Mouse (Mus musculus) G1E (cell line): ENCODE measurements at regions not wholly inside any gene's neighbourhood (a gene's known extent, or its start where the extent isn't known, plus 50 kb on each side); places are given as distances from the start of the nearest gene placed in this dataset.

ENCODE experiments used
- ATAC-seq: 2 replicates; pipeline ENCODE4 v1.8.0; 2016; ENCODE audit warnings: mild to moderate bottlenecking; ENCODE audit not compliant: insufficient number of reproducible peaks, poor library complexity, low FRiP score, severe bottlenecking; ENCODE audit errors: extremely low read depth
- DNase-seq: peaks from one replicate; pipeline ENCODE4 v3.0.0; 2012; ENCODE audit warnings: low spot score
- H3K27me3 ChIP-seq: 2 replicates; pipeline ENCODE4 v1.6.1; 2012; ENCODE audit warnings: mild to moderate bottlenecking, low read length, inconsistent platforms; ENCODE audit not compliant: insufficient read depth
- H3K36me3 ChIP-seq: replicated peaks from 2 replicates; pipeline ENCODE3; 2012; ENCODE audit warnings: mild to moderate bottlenecking, inconsistent platforms
- H3K4me1 ChIP-seq: 2 replicates; pipeline ENCODE4 v1.6.1; 2012; ENCODE audit warnings: low read depth, low read length, inconsistent platforms, mixed read lengths; ENCODE audit not compliant: insufficient read depth
- H3K4me3 ChIP-seq: 2 replicates; pipeline ENCODE4 v1.5.1; 2012; ENCODE audit warnings: low read depth, mild to moderate bottlenecking, inconsistent platforms, low read length, moderate library complexity, mixed read lengths
- H3K9me3 ChIP-seq: replicated peaks from 2 replicates; pipeline ENCODE4 v1.6.1; 2012; ENCODE audit warnings: inconsistent platforms
- CTCF ChIP-seq: IDR thresholded peaks from 2 replicates; pipeline ENCODE4 v1.5.1; 2012; ENCODE audit warnings: low read depth, low read length, inconsistent platforms, mixed read lengths
- GATA1 ChIP-seq: IDR thresholded peaks from 2 replicates; pipeline ENCODE4 v1.6.1; 2012; ENCODE audit warnings: borderline replicate concordance, low read length, inconsistent platforms, mixed read lengths
- GATA2 ChIP-seq: IDR thresholded peaks from 2 replicates; pipeline ENCODE4 v1.6.1; 2012; ENCODE audit warnings: low read depth, low read length, inconsistent platforms, borderline replicate concordance
- POLR2AphosphoS5 ChIP-seq: IDR thresholded peaks from 2 replicates; pipeline ENCODE4 v1.6.1; 2012; ENCODE audit warnings: low read depth, low read length, inconsistent platforms; ENCODE audit not compliant: insufficient replicate concordance
- TAL1 ChIP-seq: conservative IDR thresholded peaks from 2 replicates; pipeline ENCODE4 v1.6.1; 2012; ENCODE audit warnings: low read depth, low read length, inconsistent platforms, mixed read lengths

DNA sequence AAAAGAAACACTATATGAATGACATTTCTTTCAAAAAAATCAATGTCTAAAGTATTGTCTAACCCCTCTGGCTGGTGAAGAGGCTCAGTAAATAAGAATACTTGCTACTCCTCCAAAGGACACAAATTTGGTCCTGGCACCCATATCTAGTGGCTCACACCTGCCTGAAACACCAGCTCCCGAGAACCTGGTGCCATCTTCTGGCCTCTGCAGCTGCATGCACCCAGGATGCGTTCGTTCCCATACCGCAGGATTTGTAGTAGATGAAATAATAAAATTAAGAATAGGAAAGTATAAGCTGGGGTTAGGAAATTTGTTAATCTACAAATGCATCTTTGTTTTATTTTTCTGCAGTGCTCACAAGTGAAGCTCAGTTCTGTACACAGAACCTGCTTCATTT is 922.5 kb upstream of the Tenm2 start:
- Histone ChIP-seq H3K9me3 (no peaks in the 10 kb centered on the region), H3K4me3 (no peak overlapping the region), H3K36me3 (no peaks in the 10 kb centered on the region), H3K27me3 (no peaks in the 10 kb centered on the region), H3K4me1 (no peaks in the 10 kb centered on the region)
- ATAC-seq (no peak), DNase-seq (no peak)
- TF ChIP-seq POLR2AphosphoS5, result no peak
- no peak for TF ChIP-seq GATA2
- no peak for TF ChIP-seq CTCF
- no peak for TF ChIP-seq TAL1
- no peak for TF ChIP-seq GATA1

GRCm38 (mm10) chr11:38156944-38157343 is 921.2 kb upstream of the Tenm2 start:
- Histone ChIP-seq H3K4me1 (no peaks in the 10 kb centered on the region), H3K4me3 (no peak overlapping the region), H3K9me3 (no peaks in the 10 kb centered on the region), H3K36me3 (no peaks in the 10 kb centered on the region), H3K27me3 (no peaks in the 10 kb centered on the region)
- ATAC-seq (no peak), DNase-seq (no peak)
- no peak for TF ChIP-seq POLR2AphosphoS5
- TF ChIP-seq CTCF, result no peak
- no peak for TF ChIP-seq TAL1
- no peak for TF ChIP-seq GATA1
- no peak for TF ChIP-seq GATA2

- DNase-seq (no peak), ATAC-seq (no peak)
- Histone ChIP-seq H3K4me3 (no peak overlapping the region), H3K4me1 (no peaks in the 10 kb centered on the region), H3K27me3 (no peaks in the 10 kb centered on the region), H3K36me3 (no peaks in the 10 kb centered on the region), H3K9me3 (no peaks in the 10 kb centered on the region)
- no peak for TF ChIP-seq CTCF
Observed at GRCm38 (mm10) chr11:38155706-38156105, 919.9 kb upstream of the Tenm2 start.

GRCm38 (mm10) chr11:38143436-38143835 is 907.7 kb upstream of the Tenm2 start:
- H3K9me3 ChIP-seq, result no peaks in the 10 kb centered on the region
- H3K27me3 ChIP-seq, result no peaks in the 10 kb centered on the region
- no peak overlapping the region for H3K4me3 ChIP-seq
- no peaks in the 10 kb centered on the region for H3K36me3 ChIP-seq
- H3K4me1 ChIP-seq, result no peaks in the 10 kb centered on the region
- no peak for ATAC-seq
- TF ChIP-seq TAL1 (no peak), CTCF (no peak)
- no peak for DNase-seq

DNA sequence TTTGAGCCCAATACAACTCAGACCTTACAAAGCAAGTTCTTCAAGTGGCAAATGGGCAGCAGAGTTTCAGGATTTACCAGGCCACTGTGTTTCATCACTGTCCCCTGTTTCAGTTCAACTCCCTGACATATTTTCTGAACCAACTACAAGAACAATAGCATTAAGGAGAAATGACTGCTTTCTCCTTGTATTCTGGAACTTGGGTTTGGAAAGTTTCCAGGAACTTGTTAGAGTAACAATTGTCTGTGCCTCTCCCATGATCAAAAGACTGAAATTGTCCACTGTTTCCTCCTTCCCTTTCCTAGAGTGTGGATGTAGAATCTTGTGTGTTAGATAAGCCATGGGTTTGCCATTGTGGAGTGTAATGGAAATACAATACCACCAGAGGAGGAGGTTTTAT is 893.1 kb upstream of the Tenm2 start:
- no peaks in the 10 kb centered on the region for H3K36me3 ChIP-seq
- no peak overlapping the region for H3K4me3 ChIP-seq
- no peak for DNase-seq
- TF ChIP-seq GATA1, result no peak
- no peak for TF ChIP-seq CTCF
- no peak for TF ChIP-seq TAL1
- no peak for TF ChIP-seq GATA2
- no peak for TF ChIP-seq POLR2AphosphoS5
- H3K4me1 ChIP-seq, result no peaks in the 10 kb centered on the region
- H3K27me3 ChIP-seq, result no peaks in the 10 kb centered on the region
- H3K9me3 ChIP-seq, result no peaks in the 10 kb centered on the region
- no peak for ATAC-seq

- ATAC-seq, result peak; percentile 37
- H3K27me3 ChIP-seq, result no peaks in the 10 kb centered on the region
- no peak for DNase-seq
- H3K36me3 ChIP-seq, result no peaks in the 10 kb centered on the region
- no peaks in the 10 kb centered on the region for H3K4me1 ChIP-seq
- H3K9me3 ChIP-seq, result no peaks in the 10 kb centered on the region
- TF ChIP-seq GATA2 (no peak), POLR2AphosphoS5 (no peak), GATA1 (no peak), CTCF (no peak), TAL1 (no peak)
- H3K4me3 ChIP-seq, result no peak overlapping the region
Observed at GRCm38 (mm10) chr11:38123789-38124330, 888.1 kb upstream of the Tenm2 start.

DNA sequence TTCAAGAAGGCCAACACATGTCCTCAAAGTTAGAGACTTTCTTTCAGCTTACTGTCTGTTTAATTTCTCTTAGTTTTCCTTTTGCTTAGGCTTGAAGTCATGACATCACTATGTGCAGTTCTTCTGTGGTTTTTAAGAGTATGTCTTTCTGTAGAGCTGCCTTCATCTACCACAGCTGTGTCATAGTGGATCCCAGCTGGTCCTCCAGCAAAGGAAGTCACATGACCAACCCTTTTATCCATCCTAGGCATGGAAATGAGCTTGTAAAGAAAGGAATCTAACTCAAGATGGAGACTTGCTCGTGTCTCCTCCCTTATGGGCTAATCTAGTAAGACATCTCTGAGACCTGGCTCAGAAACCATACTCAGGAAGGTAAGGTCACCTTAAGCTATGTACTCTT is 886.7 kb upstream of the Tenm2 start:
- H3K27me3 ChIP-seq, result no peaks in the 10 kb centered on the region
- TF ChIP-seq GATA2, result no peak
- TF ChIP-seq POLR2AphosphoS5, result no peak
- TF ChIP-seq CTCF, result no peak
- TF ChIP-seq TAL1, result no peak
- TF ChIP-seq GATA1, result no peak
- H3K36me3 ChIP-seq, result no peaks in the 10 kb centered on the region
- no peaks in the 10 kb centered on the region for H3K4me1 ChIP-seq
- no peaks in the 10 kb centered on the region for H3K9me3 ChIP-seq
- DNase-seq, result no peak
- ATAC-seq, result no peak
- H3K4me3 ChIP-seq, result no peak overlapping the region
